Mouse (Mus musculus) A20 (cell line): Measurements from ENCODE around the gene Rnf187.

ENCODE experiments used
- DNase-seq: peaks from one replicate; pipeline ENCODE4 v3.0.0-alpha.2; 2011; ENCODE audit warnings: low read depth, low spot score

Gene Rnf187

DNA sequence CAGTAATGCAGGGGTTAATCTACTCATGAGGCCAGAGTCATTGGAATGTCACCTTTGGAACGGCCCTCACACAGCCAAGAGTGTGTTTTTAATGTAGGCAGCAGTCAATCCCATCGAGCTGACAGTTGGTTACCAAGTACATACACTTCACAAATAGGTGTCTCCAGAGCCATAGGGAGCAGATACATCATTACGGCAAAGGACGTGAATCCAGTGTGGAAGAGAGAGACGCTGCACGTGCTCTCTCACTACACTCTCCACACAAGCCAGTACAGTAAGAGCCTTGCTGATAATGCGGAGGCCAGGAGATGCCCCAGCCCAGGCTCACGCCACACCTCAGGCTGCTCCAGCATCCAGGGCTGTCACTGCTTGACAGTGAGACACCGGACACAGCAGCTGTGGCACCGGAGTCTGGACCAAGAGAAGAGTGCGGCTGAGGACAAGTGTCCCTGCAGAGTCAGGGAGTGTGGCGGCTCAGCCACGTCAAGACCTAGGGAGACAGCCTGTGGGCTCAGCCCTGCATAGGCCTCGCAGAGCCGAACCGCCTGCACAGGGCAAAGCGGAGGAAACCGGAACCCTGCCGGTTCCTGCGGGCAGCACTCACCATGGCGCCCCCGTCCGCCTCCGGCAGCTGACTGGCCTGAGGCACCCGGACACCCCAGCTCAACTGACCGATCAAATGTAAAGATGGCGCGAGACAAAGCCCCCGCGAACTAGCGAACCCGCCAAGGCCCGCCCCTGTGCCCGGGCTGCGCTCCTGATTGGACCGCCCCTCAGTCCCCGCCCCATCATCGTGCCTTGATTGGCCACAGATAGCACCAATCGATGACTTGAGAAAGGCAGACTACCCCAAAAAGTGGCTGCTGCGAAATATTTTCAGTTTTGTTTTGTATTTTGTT lies 35.0 kb downstream of the Rnf187 start, which contains the start of gene Zfp39:
Zfp39 (minus strand) TSS at position 715 of the 899 bp plus-strand sequence.
- DNase-seq, result peak; percentile 96

DNA sequence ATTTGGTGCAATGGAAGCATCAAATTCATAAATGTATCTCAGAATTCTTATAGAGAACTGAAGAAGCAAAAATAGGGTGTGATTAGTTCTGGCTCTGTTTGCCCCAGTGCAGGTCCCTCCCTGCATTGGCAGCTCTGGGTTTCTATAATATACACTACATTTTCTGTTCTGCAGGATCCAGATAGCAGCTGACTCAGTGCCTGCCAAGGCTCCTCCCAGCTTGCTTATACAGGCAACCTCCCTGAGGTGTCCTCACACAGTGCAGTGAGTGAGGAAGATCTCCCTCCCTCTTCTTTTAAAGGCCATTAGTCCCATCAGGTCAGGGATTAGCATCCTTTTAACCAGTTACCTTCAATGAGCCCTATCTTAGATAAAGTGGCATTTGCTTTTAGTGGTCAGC lies 37.6 kb downstream of the Rnf187 start:
- DNase-seq, result no peak

DNA sequence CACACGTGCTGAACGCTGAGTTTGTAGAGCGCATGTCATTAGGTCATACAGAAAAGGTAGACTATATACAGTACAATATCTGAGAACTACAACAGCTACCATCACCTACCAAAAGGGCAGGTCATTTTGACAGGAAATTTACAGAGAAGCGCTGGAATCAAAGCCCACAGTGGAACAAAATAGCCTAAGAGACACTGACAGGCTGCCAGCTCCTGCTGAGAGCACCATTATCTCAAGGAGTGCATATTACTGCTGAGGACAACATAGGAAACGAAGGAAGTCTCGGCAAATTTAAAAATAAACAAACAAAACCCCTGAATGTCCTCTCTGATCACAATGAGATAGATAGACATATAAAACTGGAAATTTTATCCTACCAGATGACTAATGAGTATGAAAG lies 41.2 kb downstream of the Rnf187 start:
- no peak for DNase-seq

DNA sequence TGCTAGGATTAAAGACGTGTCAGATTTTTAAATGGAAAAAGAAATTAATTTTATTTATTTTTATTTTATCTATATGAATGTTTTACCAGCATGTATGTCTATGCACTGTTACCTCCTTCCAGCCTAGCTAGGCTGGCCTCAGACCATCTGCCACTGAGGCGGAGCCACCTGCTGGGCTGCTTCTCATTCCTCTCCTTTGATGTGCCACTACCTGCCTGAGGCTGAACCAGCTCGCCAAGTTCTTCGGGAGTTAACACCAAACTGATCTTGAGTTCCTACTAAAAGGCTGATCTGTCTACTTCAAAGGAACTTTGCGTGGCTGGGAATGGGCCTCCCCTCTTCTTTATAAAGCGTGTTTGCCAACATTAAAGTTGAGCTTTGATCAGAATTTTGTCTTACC lies 44.3 kb downstream of the Rnf187 start:
- no peak for DNase-seq

DNA sequence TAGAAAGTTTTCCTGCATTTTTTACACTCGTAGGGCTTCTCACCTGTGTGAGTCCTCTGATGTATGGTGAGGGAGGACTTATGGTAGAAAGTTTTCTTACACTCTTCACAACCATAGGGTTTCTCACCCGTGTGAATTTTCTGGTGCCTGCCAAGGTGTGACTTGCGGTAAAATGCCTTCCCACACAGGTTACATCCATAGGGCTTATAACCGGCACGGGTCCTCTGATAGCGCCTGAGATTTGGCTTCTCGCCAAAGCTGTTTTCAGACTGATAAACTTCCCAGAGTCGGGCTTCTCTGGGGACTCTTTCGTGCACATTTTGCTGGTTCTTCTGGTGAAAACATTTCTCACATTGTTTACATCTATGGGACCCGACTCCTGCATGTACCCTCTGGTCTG lies 48.2 kb downstream of the Rnf187 start:
- DNase-seq, result no peak

DNA sequence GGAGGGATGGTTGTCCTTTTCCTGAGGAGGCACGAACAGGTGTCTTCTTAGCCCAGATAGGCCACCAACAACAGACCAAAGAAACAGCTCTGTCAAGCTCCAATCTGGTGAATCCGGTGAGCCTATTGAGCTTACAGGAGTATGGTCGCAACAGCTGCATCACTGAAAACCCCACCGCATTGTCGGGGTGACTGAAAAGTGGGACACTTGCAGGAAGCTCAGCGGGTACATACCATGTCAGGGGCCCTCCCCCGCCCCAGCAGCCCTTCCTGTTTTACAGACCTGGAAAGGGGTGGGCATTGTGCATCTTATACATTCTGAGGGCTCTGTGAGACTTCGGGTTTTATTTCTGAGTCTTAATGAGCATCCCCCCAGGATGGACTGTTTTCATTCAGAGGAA lies 55.0 kb downstream of the Rnf187 start:
- no peak for DNase-seq
